Mouse (Mus musculus): ENCODE measurements at regions not wholly inside any gene's neighbourhood (a gene's known extent, or its start where the extent isn't known, plus 50 kb on each side); places are given as distances from the start of the nearest gene placed in this dataset.
A peak's percentile ranks its signal among the peaks of the same experiment; 100 is the strongest.

DNA sequence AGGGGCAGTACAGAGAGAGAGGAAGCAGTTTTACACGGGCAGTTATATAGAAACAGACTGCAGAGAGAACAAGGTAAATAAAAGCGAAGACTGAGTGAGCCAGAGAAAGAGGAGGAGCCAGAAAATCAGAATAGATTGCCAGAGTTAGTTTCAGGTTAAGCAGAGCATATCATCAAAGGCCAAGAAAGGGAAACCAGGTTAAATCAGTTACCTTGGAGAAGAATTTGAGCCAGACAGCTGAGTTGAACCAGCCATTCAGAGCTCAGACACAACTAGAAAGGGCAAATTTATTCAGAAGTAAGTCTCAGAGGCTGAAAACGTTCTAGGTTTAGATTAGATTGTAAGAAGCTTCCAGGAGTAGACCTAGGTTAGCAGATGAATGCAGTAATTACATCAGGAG, 858.6 kb downstream of the Adgrl3 start:
- 49% methylated on average over 3 of the region's 3 CpGs for WGBS
- H3K27me3 ChIP-seq (replicated peaks), result no peaks in the 10 kb centered on the region
- H3K36me3 ChIP-seq, result no peaks in the 10 kb centered on the region
- H3K4me3 ChIP-seq (replicated peaks), result no peak overlapping the region
- H3K9ac ChIP-seq, result no peak overlapping the region
- H3K4me2 ChIP-seq, result no peak overlapping the region
- H3K4me1 ChIP-seq, result no peaks in the 10 kb centered on the region
- no peak overlapping the region for H3K27ac ChIP-seq
- no peaks in the 10 kb centered on the region for H3K9me3 ChIP-seq
- no peak for ATAC-seq (ENCODE audit: insufficient read depth, low FRiP score, low read depth)

GRCm38 (mm10) chr5:81893358-81893757, 873.4 kb downstream of the Adgrl3 start:
- 90% methylated on average over 6 of the region's 6 CpGs for WGBS
- no peaks in the 10 kb centered on the region for H3K4me1 ChIP-seq
- no peaks in the 10 kb centered on the region for H3K9me3 ChIP-seq
- no peak overlapping the region for H3K4me2 ChIP-seq
- no peak overlapping the region for H3K9ac ChIP-seq
- no peak for ATAC-seq (ENCODE audit: insufficient read depth, low FRiP score, low read depth)
- no peaks in the 10 kb centered on the region for H3K36me3 ChIP-seq
- no peak overlapping the region for H3K4me3 ChIP-seq (replicated peaks)
- H3K27ac ChIP-seq, result no peak overlapping the region
- H3K27me3 ChIP-seq (replicated peaks), result no peaks in the 10 kb centered on the region

GRCm38 (mm10) chr5:81909368-81909767, 889.4 kb downstream of the Adgrl3 start:
- Histone ChIP-seq H3K4me1 (no peaks in the 10 kb centered on the region), H3K27ac (no peak overlapping the region), H3K4me3 (replicated peaks) (no peak overlapping the region), H3K27me3 (replicated peaks) (no peaks in the 10 kb centered on the region), H3K9me3 (no peaks in the 10 kb centered on the region), H3K36me3 (no peaks in the 10 kb centered on the region), H3K4me2 (no peak overlapping the region), H3K9ac (no peak overlapping the region)
- WGBS, result 41% methylated on average over 6 of the region's 6 CpGs
- no peak for ATAC-seq (ENCODE audit: insufficient read depth, low FRiP score, low read depth)

DNA sequence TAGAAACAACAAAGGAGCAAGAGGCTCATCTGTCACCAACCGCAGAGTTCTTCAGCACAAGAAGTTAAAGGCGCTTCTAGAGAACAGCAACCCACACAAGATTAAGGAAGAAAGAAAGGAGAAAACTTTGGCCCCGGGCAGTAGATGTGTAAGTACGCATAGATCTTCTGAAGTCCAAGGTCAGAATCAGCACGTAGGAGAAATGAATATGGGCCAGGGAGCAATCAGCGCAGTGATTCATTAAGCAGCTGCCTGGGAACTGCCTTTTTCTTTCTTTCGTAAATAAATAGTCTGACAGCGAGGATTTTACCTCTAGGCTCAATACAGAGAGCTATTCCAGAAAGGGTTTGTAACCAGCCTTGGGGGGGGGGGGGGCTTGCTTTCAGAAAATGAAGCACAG, 890.0 kb downstream of the Adgrl3 start:
- WGBS, result 22% methylated on average over 8 of the region's 8 CpGs
- H3K4me3 ChIP-seq (replicated peaks), result no peak overlapping the region
- no peaks in the 10 kb centered on the region for H3K9me3 ChIP-seq
- no peak for ATAC-seq (ENCODE audit: insufficient read depth, low FRiP score, low read depth)
- no peaks in the 10 kb centered on the region for H3K4me1 ChIP-seq
- no peak overlapping the region for H3K27ac ChIP-seq
- no peaks in the 10 kb centered on the region for H3K36me3 ChIP-seq
- no peak overlapping the region for H3K4me2 ChIP-seq
- H3K9ac ChIP-seq, result no peak overlapping the region
- H3K27me3 ChIP-seq (replicated peaks), result no peaks in the 10 kb centered on the region

GRCm38 (mm10) chr5:81916667-81917066, 896.7 kb downstream of the Adgrl3 start:
- Histone ChIP-seq H3K9me3 (no peaks in the 10 kb centered on the region), H3K36me3 (no peaks in the 10 kb centered on the region), H3K4me3 (replicated peaks) (no peak overlapping the region), H3K4me1 (no peaks in the 10 kb centered on the region), H3K9ac (no peak overlapping the region), H3K4me2 (no peak overlapping the region), H3K27me3 (replicated peaks) (no peaks in the 10 kb centered on the region), H3K27ac (no peak overlapping the region)
- ATAC-seq (ENCODE audit: insufficient read depth, low FRiP score, low read depth), result no peak

DNA sequence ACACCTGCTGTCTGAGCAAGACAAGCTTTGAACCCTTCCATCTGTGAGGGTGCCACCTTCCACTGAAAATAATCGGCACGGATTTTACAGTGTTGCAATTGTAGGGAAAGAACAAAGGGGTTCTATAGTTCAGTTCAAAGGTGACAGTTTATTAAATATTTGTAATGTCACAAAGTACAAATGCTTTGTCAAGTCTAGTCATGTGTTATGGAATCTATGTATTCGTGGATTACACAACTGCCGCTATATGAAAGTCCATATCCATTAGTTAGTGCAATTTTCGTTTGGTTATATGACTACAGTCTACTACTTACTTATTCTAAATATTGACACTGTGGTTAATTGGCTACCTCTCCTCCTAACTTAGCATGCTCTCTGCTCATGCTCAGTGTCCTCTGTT, 920.9 kb downstream of the Adgrl3 start:
- H3K4me3 ChIP-seq (replicated peaks), result no peak overlapping the region
- no peak overlapping the region for H3K4me2 ChIP-seq
- no peaks in the 10 kb centered on the region for H3K27me3 ChIP-seq (replicated peaks)
- no peak for ATAC-seq (ENCODE audit: insufficient read depth, low FRiP score, low read depth)
- H3K9ac ChIP-seq, result no peak overlapping the region
- no peaks in the 10 kb centered on the region for H3K4me1 ChIP-seq
- 61% methylated on average over 5 of the region's 5 CpGs for WGBS
- H3K36me3 ChIP-seq, result no peaks in the 10 kb centered on the region
- H3K9me3 ChIP-seq, result no peaks in the 10 kb centered on the region
- no peak overlapping the region for H3K27ac ChIP-seq

DNA sequence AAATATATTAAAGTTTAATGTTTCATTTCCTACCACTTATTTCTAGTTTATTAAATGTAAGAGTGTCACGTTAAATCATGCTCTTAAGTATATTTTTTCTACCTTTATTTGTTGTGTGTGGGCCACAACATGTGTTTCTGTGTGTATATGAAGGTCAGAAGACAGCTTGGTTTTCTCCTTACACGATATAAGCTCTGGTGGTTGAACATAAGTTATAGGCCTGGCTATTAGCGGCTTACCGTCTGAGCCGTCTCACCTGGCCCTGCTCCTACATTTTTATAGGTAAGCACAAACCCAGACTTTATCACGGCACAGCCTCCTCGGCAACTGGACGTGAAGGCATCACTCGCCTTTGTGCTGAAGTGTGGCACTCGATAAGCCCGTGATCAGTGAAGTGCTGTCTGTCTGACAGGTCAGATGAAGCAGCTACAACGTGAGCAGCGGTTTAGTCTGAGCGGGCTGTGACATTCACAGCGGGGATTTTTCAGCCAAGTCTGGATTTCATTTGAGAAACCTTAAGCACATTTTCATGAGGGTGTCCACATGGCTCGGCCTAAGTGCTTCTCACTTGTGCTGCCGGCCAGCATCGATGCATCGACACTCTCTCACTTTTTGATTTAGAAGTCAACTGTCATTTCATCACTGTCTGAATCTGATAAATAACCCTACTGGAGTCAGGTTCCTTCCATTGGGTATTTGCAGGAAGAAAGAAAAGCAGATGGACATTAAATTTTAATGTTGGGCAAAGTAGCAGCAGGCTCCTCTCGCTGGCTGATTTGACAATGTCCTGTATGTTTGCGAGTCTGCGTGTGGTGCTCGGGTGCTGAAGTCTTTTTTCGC, 950.0 kb downstream of the Adgrl3 start:
- 82% methylated on average over 24 of the region's 24 CpGs for WGBS

DNA sequence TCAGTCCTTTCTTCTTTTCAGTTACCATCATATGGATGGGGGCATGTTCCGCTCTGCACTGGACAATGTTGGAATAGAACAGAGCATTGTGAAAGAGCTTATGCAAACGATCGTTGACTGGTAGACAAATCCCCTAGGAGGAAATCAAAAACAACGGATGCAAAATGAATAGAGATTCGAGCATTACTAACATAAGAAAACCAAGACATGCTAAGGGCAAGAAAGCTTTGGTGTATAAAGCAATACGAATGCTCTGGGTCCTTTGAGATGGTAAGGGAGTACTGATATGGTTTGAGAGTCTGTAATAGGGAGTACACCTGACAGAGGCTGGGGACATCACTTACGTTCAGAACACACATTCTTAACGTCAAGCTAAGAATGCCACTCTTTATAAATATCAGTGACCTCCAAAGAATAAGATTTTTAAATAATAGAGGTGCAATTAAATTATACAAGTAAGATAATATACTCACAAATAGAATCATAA, 950.6 kb downstream of the Adgrl3 start:
- Histone ChIP-seq H3K4me2 (no peak overlapping the region), H3K27ac (no peak overlapping the region), H3K9me3 (no peaks in the 10 kb centered on the region), H3K9ac (no peak overlapping the region), H3K36me3 (no peaks in the 10 kb centered on the region), H3K4me1 (no peaks in the 10 kb centered on the region), H3K4me3 (replicated peaks) (no peak overlapping the region), H3K27me3 (replicated peaks) (no peaks in the 10 kb centered on the region)
- ATAC-seq (ENCODE audit: insufficient read depth, low FRiP score, low read depth), result no peak
- 84% methylated on average over 8 of the region's 8 CpGs for WGBS

More for the DNA sequence above, 950.0 kb downstream of the Adgrl3 start:
- no peak for ATAC-seq (ENCODE audit: insufficient read depth, low FRiP score, low read depth)
- H3K9me3 ChIP-seq, result no peaks in the 10 kb centered on the region
- no peak overlapping the region for H3K27ac ChIP-seq
- H3K4me2 ChIP-seq, result no peak overlapping the region
- no peak overlapping the region for H3K4me3 ChIP-seq (replicated peaks)
- no peaks in the 10 kb centered on the region for H3K4me1 ChIP-seq
- no peaks in the 10 kb centered on the region for H3K36me3 ChIP-seq
- no peak overlapping the region for H3K9ac ChIP-seq
- H3K27me3 ChIP-seq (replicated peaks), result no peaks in the 10 kb centered on the region

GRCm38 (mm10) chr5:81976515-81976914, 956.6 kb downstream of the Adgrl3 start:
- Histone ChIP-seq H3K9ac (no peak overlapping the region), H3K27me3 (replicated peaks) (no peaks in the 10 kb centered on the region), H3K4me2 (no peak overlapping the region), H3K27ac (no peak overlapping the region), H3K4me3 (replicated peaks) (no peak overlapping the region), H3K36me3 (no peaks in the 10 kb centered on the region), H3K9me3 (no peaks in the 10 kb centered on the region), H3K4me1 (no peaks in the 10 kb centered on the region)
- ATAC-seq (ENCODE audit: insufficient read depth, low FRiP score, low read depth), result no peak
- 91% methylated on average over 3 of the region's 3 CpGs for WGBS

DNA sequence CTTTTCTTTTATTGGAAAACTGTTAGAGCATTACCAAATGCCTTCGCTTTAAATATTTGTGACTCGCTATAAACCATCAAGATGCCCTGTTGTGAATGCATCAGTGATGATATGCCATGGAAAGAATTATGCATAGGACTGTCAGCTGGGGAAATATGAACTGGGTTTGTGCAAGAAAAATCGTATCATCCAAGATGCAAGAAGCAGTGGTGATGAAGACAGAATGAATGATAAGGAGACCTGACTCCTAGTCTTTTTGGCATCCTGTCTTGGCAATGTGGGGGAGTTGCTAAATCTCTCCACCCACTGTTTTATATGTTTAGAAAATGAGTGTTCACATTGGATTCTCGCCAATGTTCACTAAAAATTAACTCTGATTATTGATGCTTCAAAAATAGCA, 963.4 kb downstream of the Adgrl3 start:
- Histone ChIP-seq H3K36me3 (no peaks in the 10 kb centered on the region), H3K9me3 (no peaks in the 10 kb centered on the region), H3K9ac (no peak overlapping the region), H3K27me3 (replicated peaks) (no peaks in the 10 kb centered on the region), H3K4me3 (replicated peaks) (no peak overlapping the region), H3K27ac (no peak overlapping the region), H3K4me2 (no peak overlapping the region), H3K4me1 (no peaks in the 10 kb centered on the region)
- 72% methylated on average over 4 of the region's 4 CpGs for WGBS
- no peak for ATAC-seq (ENCODE audit: insufficient read depth, low FRiP score, low read depth)

- Histone ChIP-seq H3K9ac (no peak overlapping the region), H3K4me1 (no peaks in the 10 kb centered on the region), H3K27me3 (replicated peaks) (no peaks in the 10 kb centered on the region), H3K9me3 (no peaks in the 10 kb centered on the region), H3K27ac (peak overlapping the region; percentile 17; the same call in 1 of the 2 replicates), H3K36me3 (no peaks in the 10 kb centered on the region), H3K4me3 (replicated peaks) (no peak overlapping the region), H3K4me2 (no peak overlapping the region)
- 51% methylated on average over 6 of the region's 6 CpGs for WGBS
- no peak for ATAC-seq (ENCODE audit: insufficient read depth, low FRiP score, low read depth)
Measured at GRCm38 (mm10) chr5:81988069-81988468, 968.1 kb downstream of the Adgrl3 start.

DNA sequence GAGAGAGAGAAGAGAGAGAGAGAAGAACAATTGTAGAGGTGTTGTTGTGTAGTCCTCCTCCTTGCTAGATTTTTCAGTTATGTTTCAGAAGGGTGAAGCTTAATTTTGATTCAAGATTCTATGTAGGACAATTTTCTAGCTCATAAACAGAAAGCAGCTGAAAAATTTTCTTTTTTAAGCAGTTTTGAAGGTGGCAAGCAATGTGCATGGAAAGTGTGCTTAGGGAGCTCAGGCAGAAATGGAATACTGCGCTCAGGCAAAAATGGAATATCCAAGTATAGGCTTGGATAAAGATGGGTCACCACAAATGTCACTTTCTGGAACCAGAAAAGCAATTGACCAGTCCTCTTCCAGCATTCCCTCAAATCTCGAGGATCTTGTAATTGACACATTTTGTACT, 988.0 kb downstream of the Adgrl3 start:
- no peak for ATAC-seq (ENCODE audit: insufficient read depth, low FRiP score, low read depth)
- no peak overlapping the region for H3K4me2 ChIP-seq
- no peak overlapping the region for H3K27ac ChIP-seq
- no peak overlapping the region for H3K4me3 ChIP-seq (replicated peaks)
- H3K9ac ChIP-seq, result no peak overlapping the region
- no peaks in the 10 kb centered on the region for H3K36me3 ChIP-seq
- 88% methylated on average over 2 of the region's 2 CpGs for WGBS
- no peaks in the 10 kb centered on the region for H3K4me1 ChIP-seq
- H3K27me3 ChIP-seq (replicated peaks), result no peaks in the 10 kb centered on the region
- H3K9me3 ChIP-seq, result no peaks in the 10 kb centered on the region

GRCm38 (mm10) chr5:82024126-82024525, 1004.2 kb downstream of the Adgrl3 start:
- ATAC-seq (ENCODE audit: insufficient read depth, low FRiP score, low read depth), result no peak

More at GRCm38 (mm10) chr5:82024126-82024525, 1004.2 kb downstream of the Adgrl3 start:
- Histone ChIP-seq H3K9me3 (no peaks in the 10 kb centered on the region), H3K27ac (no peak overlapping the region), H3K36me3 (no peaks in the 10 kb centered on the region), H3K9ac (no peak overlapping the region), H3K4me1 (no peaks in the 10 kb centered on the region), H3K27me3 (replicated peaks) (no peaks in the 10 kb centered on the region), H3K4me2 (no peak overlapping the region), H3K4me3 (replicated peaks) (no peak overlapping the region)
- WGBS, result 57% methylated on average over 4 of the region's 4 CpGs
